Mouse (Mus musculus) limb, embryonic 15.5 days (tissue): ENCODE data around the gene Cyp2w1. TPM values are rescaled to one million over a fixed set of nuclear protein-coding genes. Genes with fewer than 3 reads are reported as not detected.

Experiments used
- ATAC-seq: fragments of 200-750 bp; cut with Nextera tagmentation; 2 replicates; pipeline ENCODE4 v1.8.0; 2017; ENCODE audit warnings: low read depth, moderate TSS enrichment; ENCODE audit not compliant: insufficient number of reproducible peaks, low FRiP score, low TSS enrichment
- H3K27ac ChIP-seq: fragments of 300-500 bp; sonication (generic); 2 replicates; pipeline ENCODE4 v1.5.1; 2015; ENCODE audit warnings: moderate library complexity, mild to moderate bottlenecking, inconsistent platforms
- H3K27me3 ChIP-seq: fragments of 300-500 bp; sonication (generic); 2 replicates; pipeline ENCODE4 v1.6.1; 2015; ENCODE audit warnings: inconsistent platforms
- H3K36me3 ChIP-seq: fragments of 300-500 bp; sonication (generic); 2 replicates; pipeline ENCODE4 v1.6.1; 2015; ENCODE audit warnings: inconsistent platforms
- H3K4me1 ChIP-seq: fragments of 300-500 bp; sonication (generic); 2 replicates; pipeline ENCODE4 v1.6.1; 2015; ENCODE audit warnings: inconsistent platforms
- H3K4me2 ChIP-seq: fragments of 300-500 bp; sonication (generic); 2 replicates; pipeline ENCODE4 v1.6.1; 2015; ENCODE audit warnings: mild to moderate bottlenecking, inconsistent platforms
- H3K4me3 ChIP-seq: fragments of 300-500 bp; sonication (generic); 2 replicates; pipeline ENCODE4 v1.5.1; 2015; ENCODE audit warnings: mild to moderate bottlenecking, inconsistent platforms
- H3K9ac ChIP-seq: fragments of 300-500 bp; sonication (generic); 2 replicates; pipeline ENCODE4 v1.6.1; 2015; ENCODE audit warnings: inconsistent platforms
- H3K9me3 ChIP-seq: fragments of 300-500 bp; sonication (generic); 2 replicates; pipeline ENCODE4 v1.6.1; 2016; ENCODE audit warnings: inconsistent platforms
- WGBS: fragments of 180-500 bp; shearing (Covaris S2); methylation state at CpG from one replicate; pipeline ENCODE4 v1.1.7; 2015; 5-methylcytosine and 5-hydroxymethylcytosine counted together
- polyA plus RNA-seq: library from polyadenylated mRNA; unstranded; fragments of >200 nt; fragmentation: Nextera tagmentation; extraction: Ambion mirVana; gene quantifications from 2 replicates; pipeline ENCODE4 v1.2.1, GENCODE M21; 2015

The Cyp2w1 gene
- 22.8 and 23.5 TPM in 2 replicates for polyA plus RNA-seq

- ATAC-seq: no peak
- Histone ChIP-seq H3K4me3 (peak within 1 kb of the TSS; percentile 29), H3K27me3 (no peaks in the 10 kb centered on the region), H3K9me3 (no peaks in the 10 kb centered on the region), H3K9ac (peak within 1 kb of the TSS; percentile 20; the same call in 1 of the 2 replicates), H3K27ac (peak within 1 kb of the TSS; percentile 84), H3K4me1 (peaks cover 43% of the 10 kb centered on the region), H3K36me3 (no peaks in the 10 kb centered on the region), H3K4me2 (peak within 1 kb of the TSS; percentile 31)
- 48% methylated on average over 6 of the region's 6 CpGs for WGBS
Observed at GRCm38 (mm10) chr5:139352317-139352716, at the start of gene Cyp2w1. Gene Cyp2w1, plus strand, starts transcription at chr5:139352617.

DNA sequence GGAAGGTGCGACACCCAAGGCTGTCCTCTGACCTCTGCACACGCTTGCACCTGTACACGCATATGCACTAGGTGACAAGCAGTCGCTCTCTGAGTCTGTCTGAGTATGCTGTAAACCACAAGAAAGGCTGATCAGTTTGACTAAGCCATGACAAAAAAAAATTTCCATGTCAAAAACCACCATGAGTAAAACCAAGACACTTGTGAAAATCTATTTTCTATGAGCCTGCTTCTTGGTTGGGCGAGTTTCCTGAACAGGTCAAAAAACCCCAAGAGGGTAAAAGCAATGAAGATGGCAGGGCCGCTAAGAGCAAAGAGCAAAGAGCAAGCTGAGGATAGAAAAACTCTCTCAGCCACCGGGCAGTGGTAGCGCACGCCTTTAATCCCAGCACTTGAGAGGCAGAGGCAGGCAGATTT is 48.8 kb upstream of the Cyp2w1 start:
- Histone ChIP-seq H3K9me3 (no peaks in the 10 kb centered on the region), H3K36me3 (no peaks in the 10 kb centered on the region), H3K27me3 (no peaks in the 10 kb centered on the region), H3K4me2 (no peak overlapping the region), H3K4me3 (no peak overlapping the region), H3K4me1 (no peaks in the 10 kb centered on the region), H3K9ac (no peak overlapping the region), H3K27ac (no peak overlapping the region)
- no peak for ATAC-seq
- WGBS: 86% methylated on average over 9 of the region's 9 CpGs

DNA sequence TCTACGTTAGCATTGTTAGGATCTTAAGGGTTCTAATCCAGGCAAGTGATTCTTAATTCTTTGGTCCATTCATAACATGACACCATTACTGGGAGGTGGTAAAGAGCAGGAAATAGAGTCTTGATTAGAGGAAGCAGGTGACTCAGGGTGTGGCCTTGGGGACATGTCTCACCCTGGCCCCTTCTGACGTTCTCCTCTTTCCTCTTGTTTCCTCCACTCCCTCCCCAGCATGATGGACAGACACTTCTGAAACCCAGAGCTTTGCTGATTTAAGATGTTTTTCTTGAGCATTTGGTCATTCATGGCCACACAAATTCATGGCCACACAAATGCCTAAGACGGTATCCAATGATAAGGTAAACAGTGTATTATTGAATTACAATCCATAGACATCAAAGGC is 42.5 kb upstream of the Cyp2w1 start:
- no peak for ATAC-seq
- Histone ChIP-seq H3K4me3 (no peak overlapping the region), H3K9me3 (no peaks in the 10 kb centered on the region), H3K9ac (no peak overlapping the region), H3K27ac (no peak overlapping the region), H3K27me3 (no peaks in the 10 kb centered on the region), H3K4me2 (no peak overlapping the region), H3K4me1 (no peaks in the 10 kb centered on the region), H3K36me3 (no peaks in the 10 kb centered on the region)
- 80% methylated on average over 3 of the region's 3 CpGs for WGBS

DNA sequence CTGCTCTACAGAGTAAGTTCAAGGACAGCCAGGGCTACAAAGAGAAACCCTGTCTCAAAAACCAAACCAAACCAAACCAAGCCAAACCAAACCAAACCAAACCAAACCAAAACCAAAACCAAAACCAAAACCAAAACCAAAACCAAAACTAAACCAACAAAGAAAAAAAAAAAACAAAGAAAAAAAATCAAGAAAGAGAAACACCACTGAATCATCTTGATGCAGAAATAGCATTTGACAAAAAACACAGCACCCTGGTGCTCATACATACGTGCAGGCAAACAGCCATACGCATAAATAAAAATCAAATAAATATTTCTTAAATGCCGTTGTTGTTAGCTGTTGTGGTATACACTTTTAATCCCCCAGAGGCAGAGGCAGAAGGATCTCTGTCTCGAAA is 41.9 kb upstream of the Cyp2w1 start:
- no peaks in the 10 kb centered on the region for H3K36me3 ChIP-seq
- no peak overlapping the region for H3K4me3 ChIP-seq
- WGBS: 86% methylated on average over 4 of the region's 4 CpGs
- no peak overlapping the region for H3K9ac ChIP-seq
- H3K27ac ChIP-seq: no peak overlapping the region
- H3K4me1 ChIP-seq: no peaks in the 10 kb centered on the region
- H3K4me2 ChIP-seq: no peak overlapping the region
- H3K27me3 ChIP-seq: no peaks in the 10 kb centered on the region
- no peaks in the 10 kb centered on the region for H3K9me3 ChIP-seq
- no peak for ATAC-seq

DNA sequence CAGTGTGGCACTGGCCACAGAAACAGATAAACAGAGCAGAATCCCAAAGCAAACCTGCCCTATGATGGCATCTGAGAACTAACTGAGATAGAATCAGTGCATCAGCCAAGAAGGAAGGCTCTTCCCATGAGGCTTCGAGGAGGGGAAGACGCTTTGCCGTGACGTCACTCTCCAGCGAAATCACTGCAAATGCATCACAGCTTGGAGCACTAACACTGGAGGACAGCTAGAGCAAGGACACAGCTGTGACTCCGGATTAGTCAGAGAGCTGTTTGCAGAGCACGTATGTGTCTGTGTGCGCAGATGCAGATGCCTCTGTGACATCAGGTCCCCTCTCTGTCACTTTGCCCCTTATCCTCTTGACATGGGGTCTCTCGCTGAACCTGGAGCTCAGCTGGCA is 40.6 kb upstream of the Cyp2w1 start:
- Histone ChIP-seq H3K4me3 (no peak overlapping the region), H3K27me3 (no peaks in the 10 kb centered on the region), H3K4me2 (no peak overlapping the region), H3K9ac (no peak overlapping the region), H3K36me3 (no peaks in the 10 kb centered on the region), H3K4me1 (no peaks in the 10 kb centered on the region), H3K9me3 (no peaks in the 10 kb centered on the region), H3K27ac (no peak overlapping the region)
- WGBS: 86% methylated on average over 9 of the region's 9 CpGs
- no peak for ATAC-seq

GRCm38 (mm10) chr5:139313536-139313935 is 38.9 kb upstream of the Cyp2w1 start:
- Histone ChIP-seq H3K36me3 (no peaks in the 10 kb centered on the region), H3K9ac (no peak overlapping the region), H3K4me3 (no peak overlapping the region), H3K9me3 (no peaks in the 10 kb centered on the region), H3K4me2 (no peak overlapping the region), H3K27ac (no peak overlapping the region), H3K27me3 (no peaks in the 10 kb centered on the region), H3K4me1 (no peaks in the 10 kb centered on the region)
- no peak for ATAC-seq
- WGBS: 60% methylated on average over 9 of the region's 9 CpGs

DNA sequence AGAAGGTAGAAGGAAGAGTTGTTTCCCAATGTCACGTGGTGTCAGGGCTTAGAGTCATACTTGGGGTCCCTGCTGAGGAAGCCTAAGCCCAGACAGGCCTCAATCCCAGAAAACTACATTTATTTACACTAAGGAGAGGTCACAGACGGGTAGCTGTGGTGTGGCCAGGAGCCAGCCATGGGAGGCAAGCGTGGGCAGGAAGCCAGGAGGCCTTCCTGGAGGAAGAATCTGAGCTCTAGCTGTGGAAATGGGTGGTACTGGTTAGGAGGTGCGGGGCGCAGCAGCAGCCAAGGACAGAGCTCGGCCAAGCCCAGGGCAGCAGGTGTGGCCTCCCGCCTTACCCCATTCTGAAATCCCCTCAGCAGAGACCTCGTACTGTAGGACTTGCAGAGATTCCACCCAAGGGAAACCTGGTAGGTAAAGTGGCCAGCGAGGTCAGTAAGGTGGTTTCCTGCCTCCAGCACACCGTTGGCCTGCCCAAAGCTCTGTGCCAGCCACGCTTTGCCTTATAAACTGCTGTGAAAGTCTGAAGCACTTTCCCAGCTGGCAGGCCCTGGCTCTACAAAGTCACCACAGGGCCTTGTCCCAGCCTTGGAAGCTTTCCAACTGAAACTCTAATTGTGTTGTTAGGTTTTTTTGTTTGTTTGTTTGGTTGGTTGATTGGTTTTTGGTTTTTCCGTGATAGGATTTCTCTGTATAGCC is 37.3 kb upstream of the Cyp2w1 start:
- H3K4me3 ChIP-seq: no peak overlapping the region
- no peak overlapping the region for H3K27ac ChIP-seq
- WGBS: 83% methylated on average over 12 of the region's 12 CpGs
- no peaks in the 10 kb centered on the region for H3K4me1 ChIP-seq
- no peaks in the 10 kb centered on the region for H3K9me3 ChIP-seq
- no peak overlapping the region for H3K4me2 ChIP-seq
- no peaks in the 10 kb centered on the region for H3K27me3 ChIP-seq
- no peak overlapping the region for H3K9ac ChIP-seq
- no peaks in the 10 kb centered on the region for H3K36me3 ChIP-seq
- ATAC-seq: no peak

DNA sequence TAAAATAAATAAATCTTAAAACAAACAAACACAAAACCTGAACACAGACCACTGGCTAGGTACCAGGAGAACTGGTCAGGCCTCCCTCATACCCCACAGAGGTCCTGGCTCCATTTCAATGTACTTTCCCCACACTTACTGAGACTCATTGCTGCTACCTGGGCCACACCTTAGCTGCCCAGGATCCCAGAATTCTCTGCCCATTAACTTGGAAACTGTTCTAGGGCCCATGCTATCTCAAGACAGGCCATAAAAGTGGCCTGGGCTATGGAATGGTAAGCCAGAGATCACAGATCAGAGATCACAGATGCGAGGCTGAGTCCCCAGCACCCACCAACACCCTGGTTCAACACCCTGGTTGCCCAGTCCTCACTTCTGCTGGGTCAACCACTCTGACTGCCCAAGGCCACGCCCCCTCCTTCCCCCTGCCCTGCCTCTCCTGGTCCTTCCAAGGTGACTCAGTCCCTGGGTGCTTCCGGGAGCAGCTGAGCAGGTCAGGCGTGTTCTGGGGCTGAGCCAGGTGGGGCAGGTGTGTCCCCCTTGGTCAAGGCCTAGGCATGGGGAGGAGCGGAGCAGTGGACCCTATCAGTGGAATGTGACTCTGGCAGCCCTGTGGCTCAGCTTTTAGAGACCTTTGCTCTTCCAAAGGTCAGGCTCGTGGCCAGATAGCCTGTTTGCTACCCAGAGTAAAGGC is 35.3 kb upstream of the Cyp2w1 start:
- no peak overlapping the region for H3K4me3 ChIP-seq
- H3K27me3 ChIP-seq: no peaks in the 10 kb centered on the region
- no peaks in the 10 kb centered on the region for H3K9me3 ChIP-seq
- H3K4me2 ChIP-seq: no peak overlapping the region
- H3K9ac ChIP-seq: no peak overlapping the region
- WGBS: 73% methylated on average over 6 of the region's 6 CpGs
- no peaks in the 10 kb centered on the region for H3K4me1 ChIP-seq
- H3K27ac ChIP-seq: no peak overlapping the region
- ATAC-seq: no peak
- no peaks in the 10 kb centered on the region for H3K36me3 ChIP-seq

DNA sequence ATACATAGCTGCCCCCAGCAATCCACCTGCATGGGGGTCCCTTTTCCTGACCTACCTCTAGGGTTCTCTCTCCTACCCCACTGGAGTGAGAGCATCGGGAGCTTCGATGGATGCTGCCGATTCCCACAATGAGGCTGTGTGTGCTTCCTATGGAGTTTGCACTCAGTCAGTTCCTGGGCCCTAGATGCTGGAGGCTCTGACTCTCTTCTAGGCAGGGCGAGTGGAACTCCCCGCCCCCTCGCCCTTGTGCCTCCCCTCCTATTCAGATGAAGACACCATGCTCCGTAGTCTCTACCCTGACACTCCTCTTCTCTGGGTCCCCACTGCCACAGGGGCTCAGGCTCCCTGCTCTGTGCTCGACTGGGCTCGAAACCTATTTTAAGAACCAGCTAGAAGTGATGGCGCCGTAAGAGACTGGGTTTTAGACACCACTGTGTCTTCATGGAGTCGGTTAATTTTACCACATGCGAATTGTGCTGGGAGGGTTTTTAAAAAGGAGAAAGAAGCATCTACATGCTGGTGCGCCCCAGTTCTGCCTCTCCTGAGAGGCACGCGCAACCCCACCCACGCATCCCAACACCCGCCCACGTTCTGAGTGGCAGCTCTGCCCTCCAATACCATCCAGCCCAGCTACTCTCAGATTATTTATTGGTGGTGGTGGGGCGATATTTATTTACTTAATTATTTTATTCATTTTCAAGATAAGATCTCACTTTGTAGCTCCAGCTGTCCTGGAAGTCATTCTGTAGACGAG is 34.5 kb upstream of the Cyp2w1 start:
- ATAC-seq: no peak
- Histone ChIP-seq H3K36me3 (no peaks in the 10 kb centered on the region), H3K4me2 (no peak overlapping the region), H3K9ac (no peak overlapping the region), H3K4me1 (no peaks in the 10 kb centered on the region), H3K9me3 (no peaks in the 10 kb centered on the region), H3K27me3 (peaks cover 6% of the 10 kb centered on the region), H3K4me3 (no peak overlapping the region), H3K27ac (no peak overlapping the region)
- WGBS: 68% methylated on average over 21 of the region's 21 CpGs

DNA sequence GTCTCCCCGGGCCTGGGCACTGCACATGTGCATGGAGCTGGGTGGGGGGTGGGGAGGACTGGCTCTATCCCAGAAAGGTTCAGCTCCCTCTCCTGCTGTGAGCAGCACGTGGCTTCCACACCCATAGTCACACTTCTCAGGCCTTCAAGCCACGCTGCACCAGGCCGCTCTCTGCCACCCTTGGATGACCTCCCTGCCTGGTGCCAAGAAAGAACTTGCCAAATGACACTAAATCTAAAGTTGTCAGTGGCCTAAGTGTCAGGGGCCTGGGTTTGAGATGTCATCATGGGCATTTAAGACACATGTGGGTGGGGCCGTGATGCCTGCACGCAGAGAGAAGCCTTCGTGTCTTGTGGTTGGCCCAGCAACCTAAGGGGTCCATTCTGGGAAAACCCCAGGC is 32.0 kb upstream of the Cyp2w1 start:
- Histone ChIP-seq H3K4me3 (no peak overlapping the region), H3K4me2 (no peak overlapping the region), H3K4me1 (peaks cover 20% of the 10 kb centered on the region), H3K9me3 (no peaks in the 10 kb centered on the region), H3K27ac (no peak overlapping the region), H3K9ac (no peak overlapping the region), H3K27me3 (peaks cover 31% of the 10 kb centered on the region), H3K36me3 (no peaks in the 10 kb centered on the region)
- no peak for ATAC-seq
- 71% methylated on average over 7 of the region's 7 CpGs for WGBS

- no peak overlapping the region for H3K9ac ChIP-seq
- ATAC-seq: no peak
- WGBS: 82% methylated on average over 6 of the region's 6 CpGs
Observed at GRCm38 (mm10) chr5:139321331-139321730, 31.1 kb upstream of the Cyp2w1 start.

More at GRCm38 (mm10) chr5:139321331-139321730, 31.1 kb upstream of the Cyp2w1 start:
- H3K9me3 ChIP-seq: no peaks in the 10 kb centered on the region
- H3K27ac ChIP-seq: no peak overlapping the region
- peaks cover 40% of the 10 kb centered on the region for H3K27me3 ChIP-seq
- no peaks in the 10 kb centered on the region for H3K36me3 ChIP-seq
- no peak overlapping the region for H3K4me2 ChIP-seq
- H3K4me3 ChIP-seq: no peak overlapping the region
- H3K4me1 ChIP-seq: peaks cover 24% of the 10 kb centered on the region
